Mouse (Mus musculus): ENCODE measurements around the gene Atad5.

GRCm38 (mm10) chr11:80169629-80170028, 80.4 kb downstream of the Atad5 start:
- TF ChIP-seq CTCF (conservative IDR thresholded peaks at IDR 0.05; ENCODE audit: low read length) (no peak), NANOG (IDR thresholded peaks at IDR 0.05; ENCODE audit: borderline replicate concordance, low read length) (no peak), POU5F1 (IDR thresholded peaks at IDR 0.05; ENCODE audit: borderline replicate concordance, low read length) (no peak)

Data from E14TG2a.4 (cell line).